Mouse (Mus musculus) neutrophil, adult 5-6 weeks (primary cell): ENCODE results near the gene Tgm1. TPM values are rescaled to one million over a fixed set of nuclear protein-coding genes. Genes with fewer than 3 reads are reported as not detected.

Source experiments
- ATAC-seq: fragments of 151-379, 151-347 bp; 2 replicates; pipeline ENCODE4 v1.8.0; 2017; ENCODE audit warnings: mild to moderate bottlenecking, moderate TSS enrichment; ENCODE audit not compliant: insufficient number of reproducible peaks, poor library complexity, low FRiP score, severe bottlenecking; ENCODE audit errors: extremely low read depth
- total RNA-seq: library from RNA; stranded (forward); fragments of 200-1000 nt; gene quantifications from 2 replicates; pipeline ENCODE4 v1.2.3, GENCODE M21; 2017

Gene Tgm1
- total RNA-seq, 1 experiment from 2014 or later, result 9.5 TPM

DNA sequence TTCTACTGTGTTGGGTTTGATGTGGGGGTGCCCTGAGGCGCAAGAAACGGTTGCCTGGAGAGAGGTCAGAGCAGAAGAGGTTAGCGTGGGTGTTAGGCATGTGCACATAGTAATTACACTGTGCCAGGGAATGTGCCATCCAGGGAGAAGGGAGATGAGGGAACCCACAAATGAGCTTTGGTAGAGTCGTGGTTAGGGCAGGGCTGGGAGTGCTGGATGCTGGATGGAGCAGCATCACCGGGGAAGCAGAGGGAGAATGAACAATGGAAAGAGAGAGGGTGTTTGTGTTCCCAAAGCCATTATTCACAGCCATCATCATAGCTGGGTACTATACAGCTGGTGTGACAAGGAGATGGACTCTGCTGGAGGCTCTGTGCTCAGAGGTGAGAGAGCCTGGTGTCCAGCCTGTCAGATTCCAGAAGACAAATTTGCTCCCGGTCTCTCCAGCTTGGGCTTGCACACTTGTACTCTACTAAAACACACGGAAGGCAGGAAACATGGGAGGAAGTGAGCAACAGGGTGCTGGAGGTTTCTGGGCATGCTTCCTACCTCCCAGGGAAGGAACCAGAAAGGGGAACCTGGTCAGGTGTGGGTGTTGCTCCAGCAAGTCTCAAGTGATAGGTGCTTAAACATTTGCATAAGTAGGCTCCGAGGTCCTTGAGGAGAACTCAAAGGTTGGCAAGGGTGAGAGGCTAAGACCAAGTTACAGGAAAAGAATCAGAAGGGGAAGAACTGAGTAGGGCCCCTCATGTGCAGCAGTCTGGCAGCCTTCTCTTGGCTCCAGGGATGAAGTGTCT is 14.4 kb upstream of the Tgm1 start:
- peak; percentile 44; the same call in 1 of the 2 replicates for ATAC-seq

DNA sequence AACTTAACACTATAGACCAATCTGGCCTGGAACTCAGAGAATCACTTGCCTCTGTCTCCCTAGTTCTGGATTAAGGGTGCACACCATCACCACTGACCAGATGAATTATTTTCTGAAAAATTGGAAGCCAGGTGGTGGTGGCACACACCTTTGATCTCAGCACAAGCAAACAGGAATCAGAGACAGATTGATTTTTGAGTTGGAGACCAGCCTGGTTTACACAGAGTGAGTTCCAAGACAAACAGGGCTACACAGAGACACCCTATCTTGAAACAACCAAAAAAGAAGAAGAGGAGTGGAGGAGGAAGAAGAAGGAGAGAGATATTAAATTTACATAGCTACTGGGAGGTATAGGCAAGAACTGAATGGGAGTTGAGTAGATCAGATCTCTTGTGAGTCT is 12.5 kb upstream of the Tgm1 start:
- ATAC-seq, result no peak

DNA sequence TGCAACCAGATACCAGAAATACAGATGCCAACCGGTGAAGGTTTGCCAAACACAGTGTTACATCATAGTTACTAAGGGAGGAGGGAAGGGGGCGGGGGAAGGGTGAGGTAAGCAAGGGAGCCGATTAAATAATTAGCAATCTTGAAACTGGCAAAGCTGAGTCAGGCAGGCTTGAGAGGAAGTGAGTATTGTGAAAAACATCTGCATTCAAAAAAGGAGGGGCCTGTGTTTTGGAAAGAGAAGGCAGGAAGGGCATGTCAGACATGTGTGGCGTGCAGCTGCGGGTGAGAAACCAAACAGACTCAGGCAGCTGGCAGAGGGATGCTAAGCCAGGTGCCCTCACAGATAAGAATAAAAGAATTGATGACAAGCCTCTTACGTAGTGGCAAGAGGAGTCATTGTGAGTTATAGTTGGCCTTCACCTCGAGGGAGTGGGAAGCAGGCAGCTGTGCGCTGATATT is 10.7 kb upstream of the Tgm1 start:
- peak; percentile 61 for ATAC-seq

DNA sequence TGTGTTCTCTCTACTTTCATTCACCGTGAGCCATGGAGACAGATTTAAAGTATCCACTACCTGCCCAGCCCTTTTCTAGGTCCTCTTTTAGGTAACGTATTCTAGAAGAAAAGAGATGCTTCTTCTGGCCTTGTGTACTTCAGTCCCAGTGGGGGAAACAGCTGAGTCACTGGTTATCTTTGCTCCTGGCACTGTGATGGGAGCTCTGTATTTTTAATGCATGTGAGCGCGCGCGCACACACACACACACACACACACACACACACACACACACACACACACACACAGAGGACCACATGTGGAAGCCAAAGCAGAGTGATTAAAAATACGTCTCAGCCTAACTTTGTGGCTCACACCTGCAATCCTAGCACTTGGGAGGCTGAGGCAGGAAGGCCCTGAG is 9.7 kb upstream of the Tgm1 start:
- no peak for ATAC-seq

DNA sequence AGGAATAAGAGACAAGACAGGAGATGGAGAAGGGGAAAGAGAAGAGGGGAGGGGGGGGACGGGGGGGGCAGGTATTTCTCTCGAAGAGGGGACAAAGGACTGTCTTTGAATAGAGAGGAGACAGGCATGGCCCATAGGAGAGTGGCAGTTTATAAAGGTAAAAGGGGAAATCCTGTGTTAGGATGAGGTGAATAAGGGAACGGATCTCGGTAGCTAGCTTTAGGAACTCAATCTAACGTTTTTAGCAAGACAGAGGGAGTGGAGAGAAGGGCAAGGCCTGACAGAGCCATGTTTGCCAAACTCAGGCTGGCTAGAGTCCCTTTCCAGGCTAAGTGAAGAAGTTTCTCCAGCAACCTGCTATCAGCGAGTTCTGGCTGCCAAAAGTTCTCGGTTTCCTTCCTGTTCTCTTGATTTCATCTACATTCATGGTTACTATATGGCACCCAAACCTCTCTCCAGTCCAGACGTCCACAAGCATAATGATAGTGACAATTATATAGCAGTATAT is 8.8 kb upstream of the Tgm1 start:
- ATAC-seq, result no peak

DNA sequence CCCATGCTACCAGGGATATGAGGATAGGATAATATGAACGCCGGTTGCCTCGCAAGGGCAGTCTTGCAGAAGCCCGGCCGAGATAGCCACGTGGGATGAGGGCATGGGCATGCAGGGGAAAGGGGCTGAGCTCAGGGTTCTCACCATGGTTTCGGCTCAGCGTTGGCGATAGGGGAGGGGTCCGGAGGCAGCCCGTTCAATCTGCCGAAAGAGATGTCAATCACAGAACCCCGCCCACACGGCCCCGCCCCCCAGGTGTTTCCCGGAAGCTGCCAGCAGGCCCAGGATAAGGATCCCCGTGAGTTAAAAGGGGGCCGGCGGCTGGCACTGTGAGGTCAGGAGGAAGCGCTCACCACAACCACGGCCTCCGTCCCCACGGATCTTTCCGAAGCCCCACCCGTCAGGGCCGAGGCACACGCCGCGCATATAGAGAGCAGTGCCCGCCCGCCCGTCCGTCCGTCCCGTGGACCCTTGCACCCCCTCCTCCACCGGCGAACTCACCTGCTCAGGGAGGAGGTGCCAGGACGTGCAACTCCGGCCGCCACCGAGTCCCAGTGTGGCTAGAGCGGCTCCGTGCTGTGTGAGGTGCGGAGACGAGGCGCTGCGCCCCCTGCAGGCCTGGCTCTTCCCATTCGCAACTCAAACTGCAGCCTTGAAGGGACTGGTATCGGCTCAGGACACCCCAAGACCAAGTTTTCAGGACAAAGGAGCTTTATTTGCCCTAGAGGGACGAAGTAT is 8.1 kb upstream of the Tgm1 start, which contains the start of gene Rabggta:
Gene Rabggta (minus strand): TSS at position 564 of the 738 bp plus-strand sequence.
- ATAC-seq, result peak; percentile 72

DNA sequence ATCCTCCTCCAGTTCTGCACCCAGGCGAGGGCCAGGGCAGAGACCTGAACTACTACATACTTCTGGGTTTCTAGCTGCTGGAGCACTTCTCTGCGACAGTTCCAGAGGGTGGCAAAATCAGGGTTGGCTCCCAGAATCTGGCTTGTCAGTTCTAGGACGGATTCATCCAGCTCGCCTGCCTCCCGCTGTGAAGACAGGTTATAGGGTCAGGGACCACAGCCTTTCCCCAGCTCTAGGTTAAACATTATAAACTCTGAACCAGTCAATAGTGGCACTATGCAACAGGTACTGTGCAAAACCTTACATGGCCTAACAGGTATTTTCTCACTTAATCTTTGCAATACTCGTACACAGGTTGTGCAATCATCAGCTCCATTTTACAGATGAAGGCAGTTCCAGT is 7.3 kb upstream of the Tgm1 start:
- ATAC-seq, result no peak

DNA sequence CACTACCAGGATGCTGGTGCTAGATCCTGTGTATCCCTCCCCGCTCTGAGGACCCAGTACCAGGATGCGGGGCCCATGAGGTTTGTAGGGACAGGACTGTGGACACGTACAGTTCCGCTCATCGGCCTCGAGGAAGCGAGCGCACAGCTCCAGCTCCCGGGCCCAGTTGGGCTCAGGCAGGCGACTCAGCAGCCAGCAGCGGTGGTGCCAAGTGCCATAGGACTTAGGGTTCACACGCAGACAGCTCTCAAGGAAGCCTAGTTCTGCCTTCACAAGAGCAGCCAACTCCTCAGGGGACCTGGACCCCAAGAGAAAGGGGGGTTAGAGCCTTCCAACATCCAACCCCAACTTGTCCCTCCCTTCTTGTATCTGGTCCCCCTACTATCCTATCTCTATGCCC is 6.9 kb upstream of the Tgm1 start:
- no peak for ATAC-seq

DNA sequence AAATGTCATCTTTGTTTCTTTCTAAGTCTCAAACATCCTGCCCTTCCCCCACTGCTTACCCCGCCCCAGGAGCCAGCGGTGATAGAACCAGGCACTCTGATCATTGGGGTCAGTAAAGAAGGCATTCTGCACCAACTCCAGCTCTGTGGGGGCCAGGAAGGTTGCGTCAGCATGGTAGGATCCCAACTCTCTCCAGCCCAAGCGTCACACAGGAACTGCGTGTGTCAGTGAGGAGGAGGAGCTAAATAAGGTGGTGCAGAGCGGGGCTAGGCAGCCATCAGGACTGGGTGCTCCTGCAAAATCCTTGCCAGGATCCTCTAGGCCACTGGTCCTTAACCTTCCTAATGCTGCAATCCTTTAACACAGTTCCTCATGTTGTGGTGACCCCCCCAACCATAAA is 6.0 kb upstream of the Tgm1 start:
- ATAC-seq, result no peak

DNA sequence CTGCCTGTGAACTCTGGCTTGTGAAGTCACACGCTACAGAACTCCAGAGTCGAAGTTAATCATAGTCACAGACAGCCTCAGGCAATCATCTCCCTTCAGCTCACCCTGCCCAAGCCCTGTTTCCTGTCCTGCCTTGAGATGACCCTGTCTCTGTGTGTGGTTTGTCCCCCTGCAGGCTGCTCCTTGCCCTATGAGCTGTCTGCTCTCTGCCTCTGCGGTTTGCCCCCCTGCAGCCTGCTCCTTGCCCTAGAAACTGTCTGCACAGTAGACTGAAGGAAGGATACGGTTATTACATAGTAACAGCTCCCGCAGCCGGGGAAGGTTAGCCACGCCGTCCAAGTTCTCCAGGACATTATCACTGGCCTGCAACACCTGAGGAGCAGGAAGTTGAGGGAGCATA is 3.2 kb upstream of the Tgm1 start:
- no peak for ATAC-seq

DNA sequence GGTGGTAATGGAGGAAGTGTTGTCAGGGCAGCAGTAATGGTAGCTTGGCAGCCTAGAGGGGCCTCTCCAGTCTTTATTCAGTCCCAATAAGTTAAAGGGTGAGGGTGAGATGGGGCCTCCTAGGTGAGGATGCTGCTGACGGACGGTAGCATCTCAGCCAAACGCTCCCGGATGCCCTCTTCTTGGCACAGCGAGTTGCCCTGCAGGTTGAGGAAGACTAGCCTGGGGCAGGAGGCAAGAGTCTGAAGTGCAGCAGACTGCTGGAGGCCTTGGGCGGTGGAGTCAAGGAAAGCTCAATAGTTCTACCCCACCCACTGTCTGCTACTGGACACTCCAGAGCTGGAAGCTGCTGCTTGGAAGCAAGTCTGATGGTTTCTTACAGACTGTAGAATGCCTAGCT is 2.5 kb upstream of the Tgm1 start:
- no peak for ATAC-seq

DNA sequence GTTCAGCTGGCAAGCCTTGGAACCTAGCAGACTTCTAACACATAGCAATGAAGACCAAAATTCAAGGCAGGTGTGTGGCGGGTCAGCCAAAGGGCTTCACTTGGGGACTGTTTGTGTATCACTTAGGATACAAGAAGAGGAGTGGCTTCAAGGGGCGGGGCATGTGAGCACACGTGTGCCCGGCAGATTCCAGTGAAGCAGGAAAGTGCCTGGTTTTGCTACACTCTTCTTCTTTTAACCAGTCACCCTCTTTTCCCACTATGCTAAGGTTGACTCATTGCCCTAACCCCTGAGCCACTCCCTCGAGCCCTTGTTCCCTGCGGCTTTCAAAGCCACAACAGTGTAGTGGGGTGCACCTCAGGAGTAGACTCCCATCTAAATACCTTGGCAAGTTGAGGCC is 1.2 kb upstream of the Tgm1 start:
- no peak for ATAC-seq

DNA sequence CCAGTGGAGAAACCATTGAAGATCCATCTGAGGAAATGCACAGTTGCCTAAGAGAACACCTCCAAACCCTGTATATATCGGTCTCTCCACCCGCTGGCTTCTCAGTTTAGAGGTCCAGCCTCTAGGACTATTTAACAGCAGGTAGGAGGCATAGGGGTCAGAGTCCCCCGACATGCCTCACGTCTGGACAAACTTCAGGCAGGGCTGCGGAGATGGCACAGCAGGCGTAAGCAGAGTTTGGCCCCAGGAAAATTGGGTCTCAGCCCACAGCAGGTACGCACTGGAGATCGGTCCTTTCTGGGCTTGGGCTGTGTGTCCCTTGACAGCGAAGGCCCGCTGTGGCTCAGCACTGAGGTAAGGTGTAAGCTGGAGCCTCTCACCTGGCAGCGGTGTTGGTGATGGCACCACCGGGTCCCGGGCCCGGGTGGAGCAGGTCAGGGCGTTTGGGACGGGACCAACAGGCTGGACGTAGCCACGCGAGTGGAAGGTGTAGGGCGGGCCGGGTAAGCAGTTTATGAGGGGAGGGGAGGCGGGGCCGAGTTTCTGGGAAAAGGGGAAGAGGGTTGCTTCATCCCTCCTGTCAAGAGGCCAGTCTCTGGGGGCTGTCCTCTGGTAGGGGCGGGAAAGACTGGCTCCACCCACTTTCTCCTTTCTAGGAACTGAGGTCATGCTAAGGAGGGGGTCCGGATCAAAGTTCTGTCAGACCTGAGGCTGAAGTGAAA is 558 bp downstream of the Tgm1 start:
- ATAC-seq, result 0 out of 2 replicates have a peak, but pooled peaks have one; percentile 13

DNA sequence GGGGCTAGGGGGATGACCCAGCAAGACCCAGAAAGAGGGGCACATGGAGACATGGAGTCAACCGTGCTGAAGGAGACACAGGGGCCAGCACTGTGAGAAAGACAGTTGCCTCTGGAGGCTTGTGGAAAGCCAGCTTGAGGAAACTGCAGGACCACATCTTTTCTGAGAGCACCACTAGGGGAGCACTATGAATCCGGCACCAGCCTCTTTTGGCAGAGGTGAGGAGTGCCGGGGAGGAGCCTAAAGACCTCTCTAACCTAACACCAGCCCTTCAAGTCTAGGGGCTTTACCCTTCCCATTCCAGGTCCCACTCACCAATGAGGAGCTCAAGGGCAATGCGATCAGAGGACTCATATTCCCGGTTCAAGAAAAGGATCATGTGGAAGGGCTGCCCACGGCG is 1.9 kb downstream of the Tgm1 start:
- no peak for ATAC-seq

DNA sequence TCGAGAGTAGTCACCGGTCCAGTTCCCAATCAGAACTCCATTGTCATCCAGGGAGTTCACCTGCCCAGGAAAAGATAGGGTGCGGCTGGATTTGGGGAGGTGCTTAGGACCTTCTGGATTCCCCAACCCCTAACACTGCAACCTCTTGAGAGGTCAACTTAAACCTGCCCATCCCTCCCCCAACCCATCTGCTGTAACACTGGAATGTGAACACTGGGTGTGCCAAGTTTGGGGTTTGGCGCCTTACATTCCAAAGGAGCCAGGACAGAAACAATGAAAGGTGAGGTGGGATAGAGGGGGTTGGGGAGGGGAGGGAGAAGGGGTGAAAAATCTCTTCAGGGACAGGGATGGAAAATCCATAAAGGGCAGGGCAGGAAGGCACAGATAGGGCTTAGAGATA is 4.2 kb downstream of the Tgm1 start:
- no peak for ATAC-seq

DNA sequence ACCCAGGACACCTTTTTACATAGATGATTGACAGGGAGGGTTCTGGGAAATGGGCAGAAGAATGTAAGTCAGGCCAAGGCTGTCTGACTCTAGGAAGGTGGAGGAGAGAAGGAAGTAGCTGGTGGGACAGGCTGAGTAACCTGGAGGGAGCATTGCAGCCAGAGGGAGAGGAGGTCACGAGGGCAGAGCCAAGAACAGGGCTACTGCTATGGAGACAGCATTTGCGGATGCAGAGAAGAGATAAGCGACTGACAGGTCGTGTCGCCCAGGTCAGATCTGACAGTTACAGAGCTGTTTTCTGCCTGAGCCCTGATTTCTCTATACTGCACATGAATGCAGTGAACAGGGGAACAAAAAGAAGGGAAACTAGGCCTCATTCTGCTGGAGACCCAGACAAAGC is 6.3 kb downstream of the Tgm1 start:
- ATAC-seq, result no peak

DNA sequence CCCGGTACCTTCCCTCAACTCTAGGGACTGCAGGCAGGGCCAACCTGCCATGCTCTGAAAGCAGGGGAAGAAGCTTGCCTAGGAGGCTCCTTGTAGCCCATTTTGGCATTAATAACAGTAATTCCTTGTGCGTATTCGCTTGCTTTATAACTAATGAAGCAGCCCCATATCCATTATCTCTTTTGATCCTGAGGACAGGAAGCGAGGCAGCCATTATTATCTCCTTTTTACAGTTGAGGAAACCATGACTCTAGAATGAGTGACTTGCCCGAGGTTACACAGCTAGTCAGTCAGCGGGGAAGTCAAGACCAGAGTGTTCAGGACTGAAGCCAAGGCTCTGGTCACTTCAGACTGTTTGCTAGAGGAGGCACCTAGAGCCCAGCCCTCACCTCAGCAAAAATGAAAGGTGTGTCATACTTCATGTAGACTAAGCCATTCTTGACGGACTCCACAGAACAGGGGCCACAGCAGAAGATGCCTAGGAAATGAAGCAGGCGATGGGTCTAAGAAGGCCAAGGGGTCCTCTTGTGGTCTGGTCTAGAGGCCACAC is 7.6 kb downstream of the Tgm1 start:
- no peak for ATAC-seq

DNA sequence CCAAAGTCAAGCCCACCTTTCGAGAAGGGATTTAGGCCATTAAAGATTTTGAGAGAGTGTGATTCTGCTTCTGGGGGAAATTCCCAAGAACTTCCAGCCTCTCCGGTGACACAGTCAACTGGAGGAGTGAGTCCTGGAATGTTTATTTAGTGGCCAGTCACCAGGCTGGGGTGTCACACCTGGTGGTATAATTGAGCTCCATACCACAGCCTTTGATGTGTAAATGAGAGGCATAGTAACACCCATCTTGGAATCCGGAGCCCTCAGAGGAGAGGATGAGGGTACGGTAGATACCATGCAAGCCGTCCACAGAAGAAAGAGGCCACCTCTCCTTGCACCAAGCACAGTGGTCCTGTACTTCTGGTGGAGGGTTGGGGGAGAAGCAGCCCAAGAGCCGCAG is 11.0 kb downstream of the Tgm1 start:
- ATAC-seq, result no peak

DNA sequence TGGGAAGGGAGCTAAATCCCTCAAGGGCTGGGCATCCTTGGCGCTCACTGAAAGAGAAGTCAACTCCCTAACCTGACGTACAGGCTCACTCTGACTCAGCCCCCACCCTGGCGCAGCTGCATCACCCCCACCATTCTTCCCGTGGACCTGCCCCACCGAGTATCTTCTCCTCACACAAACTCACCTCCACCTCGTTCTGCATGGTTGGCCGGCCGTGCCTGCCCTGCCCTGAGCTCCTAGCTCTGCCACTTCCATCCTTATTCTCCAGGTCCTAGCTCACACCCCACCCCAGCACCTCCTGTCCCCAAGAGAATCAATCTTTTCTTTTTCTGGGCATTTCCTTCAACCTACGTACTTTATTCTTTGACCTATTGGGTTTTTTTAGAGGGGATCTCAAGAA is 12.6 kb downstream of the Tgm1 start:
- ATAC-seq, result no peak
